Mouse (Mus musculus): ENCODE measurements around the gene Chst2. TPM values are rescaled to one million over a fixed set of nuclear protein-coding genes. Genes with fewer than 3 reads are reported as not detected.

Chst2 gene
- polyA plus RNA-seq, 2 experiments from 2014 or later = 6.1 to 7.5 TPM

DNA sequence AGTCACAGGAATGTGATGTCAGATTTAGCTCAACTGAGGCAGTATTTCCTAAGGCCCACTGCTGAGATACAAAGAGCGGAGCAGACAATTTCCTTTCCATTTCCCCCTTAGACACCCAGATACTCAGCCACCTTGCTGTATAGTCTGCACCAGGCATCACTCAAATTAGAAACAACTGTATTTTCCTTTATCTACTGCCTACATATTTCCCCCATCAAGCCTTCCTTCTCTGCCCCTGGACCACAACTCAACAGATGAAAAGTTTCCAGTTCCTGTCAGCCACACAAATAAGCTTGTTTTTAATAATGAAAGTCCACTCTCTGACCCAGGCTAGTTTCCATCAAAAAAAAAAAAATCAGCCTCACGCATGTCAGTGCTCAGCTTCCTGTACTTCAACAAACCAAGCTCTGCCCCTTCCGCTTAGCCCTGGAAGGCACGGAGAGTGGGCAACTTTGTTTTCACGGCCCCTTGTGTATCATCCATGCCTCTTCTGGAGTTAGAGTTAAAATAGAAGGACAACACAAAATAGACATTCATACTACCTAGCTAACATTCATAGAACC lies 52.6 kb downstream of the Chst2 start:
- ATAC-seq = no peak

DNA sequence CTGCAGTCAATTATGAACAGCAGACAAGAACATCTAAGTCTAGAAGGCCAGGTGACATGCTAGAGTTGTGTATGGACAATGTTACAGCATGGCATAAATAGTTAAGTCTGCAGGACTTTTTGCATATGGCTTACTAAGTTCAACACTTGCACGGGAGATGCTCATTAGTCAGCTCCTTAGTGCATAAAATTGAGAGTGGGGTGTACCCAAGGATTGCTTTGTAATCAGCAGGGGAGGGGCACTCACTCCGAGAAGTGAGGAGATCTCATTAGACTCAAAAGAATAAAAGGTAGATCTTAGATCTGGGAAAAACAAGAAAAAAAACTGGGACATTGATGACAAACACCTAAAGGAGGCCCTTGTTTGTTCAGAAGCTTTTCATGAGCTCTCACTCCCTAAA lies 54.6 kb downstream of the Chst2 start:
- ATAC-seq = no peak

DNA sequence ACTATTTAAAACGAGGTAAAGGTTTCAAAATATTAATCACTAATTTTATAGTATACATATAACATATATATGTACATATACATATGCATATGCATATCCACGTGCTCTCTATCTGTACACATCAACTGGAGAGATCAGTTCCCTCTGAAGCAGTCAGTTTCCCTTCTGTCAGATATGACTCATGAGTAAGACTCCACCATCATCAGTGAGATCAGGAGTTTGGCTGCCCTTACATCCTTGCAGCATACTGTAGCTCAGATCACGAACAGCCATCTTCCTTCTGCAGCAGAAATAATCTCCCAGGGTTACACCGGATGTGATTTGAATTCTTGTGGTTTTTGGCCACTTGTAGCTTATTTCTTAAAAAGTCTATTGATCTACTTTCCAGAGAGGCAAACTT lies 56.0 kb downstream of the Chst2 start:
- ATAC-seq = peak; percentile 93

Other genes starting within 250 kb of the Chst2 start
- 100 to 1,000 TPM; 173 to 228 TPM for gene U2surp, start 105.3 kb upstream of the Chst2 start, polyA plus RNA-seq (2017; shearing (Covaris generic))
- under 1 TPM in 1 of 2 experiments, not detected in 1; 0.06 TPM for gene Paqr9, start 152.9 kb upstream of the Chst2 start, polyA plus RNA-seq (2017; shearing (Covaris generic))
- under 1 TPM in 1 of 2 experiments, not detected in 1; 0.08 TPM for gene Pcolce2, start 230.9 kb upstream of the Chst2 start, polyA plus RNA-seq (2017; shearing (Covaris generic))